Mouse (Mus musculus) intestine, embryonic 16.5 days (tissue): Measurements from ENCODE around the gene Exosc10. TPM values are rescaled to one million over a fixed set of nuclear protein-coding genes. Genes with fewer than 3 reads are reported as not detected.

Experiments used
- ATAC-seq: fragments of 200-750 bp; cut with Nextera tagmentation; 2 replicates; pipeline ENCODE4 v1.8.0; 2017; ENCODE audit warnings: moderate TSS enrichment, moderate library complexity
- H3K27ac ChIP-seq: fragments of 300-500 bp; sonication (generic); 2 replicates; pipeline ENCODE4 v1.5.1; 2014; ENCODE audit warnings: mild to moderate bottlenecking, low read length
- H3K27me3 ChIP-seq: fragments of 300-500 bp; sonication (generic); replicated peaks from 2 replicates; pipeline ENCODE4 v1.6.1; 2014; ENCODE audit warnings: low read length, control low read depth, mixed read lengths; ENCODE audit not compliant: control insufficient read depth, insufficient read depth
- H3K36me3 ChIP-seq: fragments of 300-500 bp; sonication (generic); 2 replicates; pipeline ENCODE4 v1.6.1; 2014; ENCODE audit warnings: low read length, control low read depth; ENCODE audit not compliant: control insufficient read depth, insufficient read depth
- H3K4me1 ChIP-seq: fragments of 300-500 bp; sonication (generic); 2 replicates; pipeline ENCODE4 v1.6.1; 2014; ENCODE audit warnings: low read length, control low read depth, mixed read lengths; ENCODE audit not compliant: control insufficient read depth, insufficient read depth
- H3K4me2 ChIP-seq: fragments of 300-500 bp; sonication (generic); 2 replicates; pipeline ENCODE4 v1.6.1; 2014; ENCODE audit warnings: low read depth, low read length, control low read depth
- H3K4me3 ChIP-seq: fragments of 300-500 bp; sonication (generic); 2 replicates; pipeline ENCODE4 v1.5.1; 2014; ENCODE audit warnings: mild to moderate bottlenecking, low read length
- H3K9ac ChIP-seq: fragments of 300-500 bp; sonication (generic); 2 replicates; pipeline ENCODE4 v1.6.1; 2014; ENCODE audit warnings: low read depth, low read length
- H3K9me3 ChIP-seq: fragments of 300-500 bp; sonication (generic); 2 replicates; pipeline ENCODE4 v1.6.1; 2016; ENCODE audit warnings: low read length, control low read depth; ENCODE audit not compliant: control insufficient read depth
- WGBS: fragments of 180-500 bp; shearing (Covaris S2); extraction: QIAGEN DNeasy Blood & Tissue Kit; methylation state at CpG from one replicate; pipeline ENCODE4 v1.1.7; 2014; 5-methylcytosine and 5-hydroxymethylcytosine counted together
- polyA plus RNA-seq: library from polyadenylated mRNA; unstranded; fragments of >200 nt; fragmentation: Nextera tagmentation; extraction: Ambion mirVana; gene quantifications from 2 replicates; pipeline ENCODE4 v1.2.1, GENCODE M21; 2015

Gene Exosc10
- polyA plus RNA-seq, 1 experiment from 2014 or later = 72.0 TPM

- Histone ChIP-seq H3K36me3 (peaks cover 55% of the 10 kb centered on the region), H3K27me3 (no peaks in the 10 kb centered on the region), H3K4me3 (no peak overlapping the region), H3K4me1 (0 out of 2 replicates have a peak, but pooled peaks cover 2% of the 10 kb centered on the region), H3K4me2 (no peak overlapping the region), H3K9me3 (no peaks in the 10 kb centered on the region), H3K27ac (no peak overlapping the region), H3K9ac (no peak overlapping the region)
- no peak for ATAC-seq
- WGBS = 94% methylated on average over 17 of the region's 17 CpGs
Observed at GRCm38 (mm10) chr4:148562676-148563075, 4.4 kb downstream of the Exosc10 start.

- no peak overlapping the region for H3K27ac ChIP-seq
- H3K4me2 ChIP-seq = no peak overlapping the region
- H3K4me1 ChIP-seq = 0 out of 2 replicates have a peak, but pooled peaks cover 2% of the 10 kb centered on the region
- H3K4me3 ChIP-seq = no peak overlapping the region
- H3K27me3 ChIP-seq = no peaks in the 10 kb centered on the region
- H3K36me3 ChIP-seq = peaks cover 55% of the 10 kb centered on the region
- ATAC-seq = no peak
- no peak overlapping the region for H3K9ac ChIP-seq
- no peaks in the 10 kb centered on the region for H3K9me3 ChIP-seq
- WGBS = 95% methylated on average over 12 of the region's 12 CpGs
Observed at GRCm38 (mm10) chr4:148563595-148563994, 5.4 kb downstream of the Exosc10 start.

- no peak overlapping the region for H3K27ac ChIP-seq
- peak; percentile 60 for ATAC-seq
- no peak overlapping the region for H3K4me2 ChIP-seq
- peaks cover 45% of the 10 kb centered on the region for H3K36me3 ChIP-seq
- 74% methylated on average over 10 of the region's 10 CpGs for WGBS
- H3K4me3 ChIP-seq = no peak overlapping the region
- no peaks in the 10 kb centered on the region for H3K9me3 ChIP-seq
- no peak overlapping the region for H3K9ac ChIP-seq
- H3K4me1 ChIP-seq = no peaks in the 10 kb centered on the region; the same call in 1 of the 2 replicates
- H3K27me3 ChIP-seq = no peaks in the 10 kb centered on the region
Observed at GRCm38 (mm10) chr4:148570138-148570537, 11.9 kb downstream of the Exosc10 start.

GRCm38 (mm10) chr4:148570693-148571295 lies 12.6 kb downstream of the Exosc10 start:
- Histone ChIP-seq H3K4me2 (no peak overlapping the region), H3K27ac (no peak overlapping the region), H3K4me3 (no peak overlapping the region), H3K4me1 (no peaks in the 10 kb centered on the region; the same call in 1 of the 2 replicates), H3K9me3 (no peaks in the 10 kb centered on the region), H3K36me3 (peaks cover 43% of the 10 kb centered on the region), H3K27me3 (no peaks in the 10 kb centered on the region), H3K9ac (no peak overlapping the region)
- ATAC-seq = peak; percentile 81
- 74% methylated on average over 9 of the region's 9 CpGs for WGBS

GRCm38 (mm10) chr4:148573222-148573621 lies 15.0 kb downstream of the Exosc10 start:
- 89% methylated on average over 7 of the region's 7 CpGs for WGBS
- no peak for ATAC-seq

DNA sequence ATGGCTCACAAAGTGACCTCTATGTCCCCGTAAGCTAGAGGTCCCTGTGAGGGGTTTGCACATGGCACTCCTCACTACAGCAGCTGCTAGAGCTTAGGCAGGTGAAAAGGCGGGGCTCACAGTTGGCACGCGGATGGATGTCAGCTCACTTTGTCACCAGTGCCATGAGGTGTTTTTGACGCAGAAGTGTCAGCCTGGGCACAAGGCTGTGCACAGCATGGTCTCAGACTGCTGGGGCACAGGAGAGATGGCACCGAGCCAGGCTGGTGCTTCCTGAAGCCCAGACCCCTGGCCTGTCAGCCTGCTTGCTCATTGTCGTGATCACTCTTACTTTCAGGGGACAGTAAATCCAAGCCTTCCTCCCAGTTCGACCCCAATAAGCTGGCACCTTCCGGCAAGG lies 22.5 kb downstream of the Exosc10 start:
- no peak for ATAC-seq
- Histone ChIP-seq H3K9ac (no peak overlapping the region), H3K4me2 (no peak overlapping the region), H3K27ac (no peak overlapping the region), H3K4me1 (no peaks in the 10 kb centered on the region), H3K4me3 (no peak overlapping the region), H3K27me3 (no peaks in the 10 kb centered on the region), H3K9me3 (no peaks in the 10 kb centered on the region), H3K36me3 (peaks cover 14% of the 10 kb centered on the region)
- 86% methylated on average over 9 of the region's 9 CpGs for WGBS

More at GRCm38 (mm10) chr4:148573222-148573621, 15.0 kb downstream of the Exosc10 start:
- Histone ChIP-seq H3K4me2 (no peak overlapping the region), H3K9me3 (no peaks in the 10 kb centered on the region), H3K27ac (no peak overlapping the region), H3K4me1 (no peaks in the 10 kb centered on the region; the same call in 1 of the 2 replicates), H3K9ac (no peak overlapping the region), H3K27me3 (no peaks in the 10 kb centered on the region), H3K36me3 (peaks cover 36% of the 10 kb centered on the region), H3K4me3 (no peak overlapping the region)

DNA sequence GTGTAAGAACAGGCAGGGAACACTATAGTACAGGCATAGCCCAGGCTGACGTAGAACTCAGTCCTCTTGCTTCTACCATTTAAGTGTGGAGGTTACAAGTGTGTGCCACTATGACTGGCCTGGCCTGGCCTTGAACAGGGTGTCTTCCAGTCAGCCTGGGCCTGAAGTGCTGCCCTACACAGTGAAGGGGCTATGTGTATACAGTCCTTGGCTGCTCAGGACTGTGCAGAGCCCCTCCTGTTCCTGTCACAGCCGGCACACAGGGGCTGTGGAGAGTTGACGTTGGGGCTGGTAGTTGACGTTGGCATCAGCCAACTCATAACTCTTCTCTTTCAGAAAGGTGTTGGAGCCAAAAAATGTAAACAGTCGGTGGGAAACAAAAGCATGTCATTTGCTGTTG lies 23.2 kb downstream of the Exosc10 start:
- Histone ChIP-seq H3K27me3 (no peaks in the 10 kb centered on the region), H3K27ac (no peak overlapping the region), H3K4me1 (no peaks in the 10 kb centered on the region), H3K9ac (no peak overlapping the region), H3K9me3 (no peaks in the 10 kb centered on the region), H3K4me2 (no peak overlapping the region), H3K4me3 (no peak overlapping the region), H3K36me3 (peaks cover 10% of the 10 kb centered on the region)
- 87% methylated on average over 5 of the region's 5 CpGs for WGBS
- ATAC-seq = no peak

DNA sequence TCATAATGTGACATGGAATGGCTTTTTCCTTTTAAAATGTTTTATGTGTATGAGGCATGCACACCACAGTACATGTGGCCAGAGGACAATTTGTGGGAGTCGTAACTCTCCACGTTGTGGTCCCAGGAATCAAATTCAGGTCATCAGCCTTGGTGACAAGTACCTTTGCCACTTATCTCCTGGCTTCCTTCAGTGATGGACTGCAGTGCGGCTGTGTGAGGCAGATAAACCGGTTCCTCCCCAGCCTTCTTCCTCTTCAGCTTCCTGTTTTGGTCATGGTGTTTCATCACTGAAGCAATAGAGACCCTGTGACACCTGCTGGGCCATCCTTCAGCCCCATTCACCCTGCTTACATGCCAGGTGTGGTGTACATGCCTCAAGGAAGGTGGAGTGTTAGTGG lies 25.0 kb downstream of the Exosc10 start:
- peaks cover 10% of the 10 kb centered on the region for H3K36me3 ChIP-seq
- H3K4me2 ChIP-seq = no peak overlapping the region
- H3K4me3 ChIP-seq = no peak overlapping the region
- no peak for ATAC-seq
- no peak overlapping the region for H3K27ac ChIP-seq
- no peaks in the 10 kb centered on the region for H3K4me1 ChIP-seq
- H3K27me3 ChIP-seq = no peaks in the 10 kb centered on the region
- H3K9me3 ChIP-seq = no peaks in the 10 kb centered on the region
- no peak overlapping the region for H3K9ac ChIP-seq
- WGBS = 66% methylated on average over 4 of the region's 4 CpGs

DNA sequence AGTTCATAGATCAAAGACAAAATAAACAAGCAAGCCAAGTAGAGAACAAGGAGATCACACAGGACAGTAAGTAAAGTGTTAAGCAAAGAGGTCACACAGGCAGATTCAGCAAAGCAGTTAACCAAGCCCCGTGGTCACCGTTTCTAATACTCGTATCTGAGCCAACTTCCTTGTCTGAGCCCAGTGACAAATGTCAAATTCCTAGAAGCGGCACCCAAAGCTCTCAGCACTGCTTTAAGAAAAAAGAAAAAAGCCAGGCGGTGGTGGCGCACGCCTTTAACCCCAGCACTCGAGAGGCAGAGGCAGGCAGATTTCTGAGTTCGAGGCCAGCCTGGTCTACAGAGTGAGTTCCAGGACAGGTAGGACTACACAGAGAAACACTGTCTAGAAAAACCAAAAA lies 28.4 kb downstream of the Exosc10 start:
- ATAC-seq = no peak
- 68% methylated on average over 9 of the region's 9 CpGs for WGBS
- no peak overlapping the region for H3K9ac ChIP-seq

DNA sequence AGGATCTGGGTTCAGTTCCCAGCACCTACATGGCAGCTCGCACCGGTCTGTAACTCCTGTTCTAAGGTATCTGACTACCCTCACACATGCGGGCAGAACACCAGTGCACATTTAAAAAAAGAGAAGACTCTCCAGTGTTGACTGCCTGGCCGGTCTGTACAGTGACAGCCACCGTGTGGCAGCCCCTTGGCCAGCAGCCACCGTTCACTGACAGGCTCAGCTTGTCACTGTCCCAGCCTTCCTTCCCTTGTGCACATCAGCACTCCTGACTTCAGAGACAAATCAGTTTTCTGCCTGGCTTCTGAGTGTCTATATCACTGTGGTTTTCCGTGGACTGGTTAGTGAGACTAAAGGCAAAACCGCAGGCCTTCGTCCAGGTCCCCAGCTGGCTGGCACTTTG lies 30.6 kb downstream of the Exosc10 start:
- 81% methylated on average over 9 of the region's 9 CpGs for WGBS
- H3K36me3 ChIP-seq = peaks cover 6% of the 10 kb centered on the region
- no peaks in the 10 kb centered on the region for H3K9me3 ChIP-seq
- H3K4me3 ChIP-seq = no peak overlapping the region
- no peak overlapping the region for H3K4me2 ChIP-seq
- H3K27ac ChIP-seq = no peak overlapping the region
- no peak for ATAC-seq
- no peak overlapping the region for H3K9ac ChIP-seq
- no peaks in the 10 kb centered on the region for H3K27me3 ChIP-seq
- peaks cover 13% of the 10 kb centered on the region for H3K4me1 ChIP-seq

More for the DNA sequence above, 28.4 kb downstream of the Exosc10 start:
- Histone ChIP-seq H3K9me3 (no peaks in the 10 kb centered on the region), H3K36me3 (peaks cover 4% of the 10 kb centered on the region; the same call in 1 of the 2 replicates), H3K4me3 (no peak overlapping the region), H3K4me2 (no peak overlapping the region), H3K27ac (no peak overlapping the region), H3K4me1 (0 out of 2 replicates have a peak, but pooled peaks cover 3% of the 10 kb centered on the region), H3K27me3 (no peaks in the 10 kb centered on the region)
